Comparison of ENCODE assay signal across 20 mouse cellular contexts in the genomic region with DNA sequence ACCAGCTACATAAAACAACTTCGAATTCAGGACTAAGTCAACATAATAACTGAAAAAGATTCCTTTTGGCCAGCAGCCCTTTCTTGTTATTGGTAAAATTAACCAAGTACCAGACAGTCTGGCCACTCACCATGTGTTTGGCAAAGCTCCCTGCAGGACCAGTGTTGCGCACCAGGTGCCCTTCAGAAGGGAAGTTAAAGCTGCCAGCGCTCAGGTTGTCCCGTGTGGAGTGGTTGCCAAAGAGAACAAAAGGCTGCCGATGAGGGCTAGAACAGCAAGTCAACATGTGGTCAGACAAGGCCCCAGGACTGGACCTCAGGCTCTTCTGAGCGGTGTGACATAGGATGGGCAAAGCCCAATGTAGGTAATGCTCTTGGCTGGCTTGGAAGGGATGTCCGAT.
A peak's percentile ranks its signal among the peaks of the same experiment; 100 is the strongest.
DNase-seq lines count a peak whose midpoint lies in the region; ATAC-seq and TF ChIP-seq lines count a peak whose summit lies in the region.
"Had no signal": no experiment of that assay in that cellular context is flagged by ENCODE, and none has a peak within 500 bp of the region (broad histone marks: within the 10 kb centered on the region; RNA-seq: fewer than 3 reads in every experiment).

No protein-coding gene starts in this region.

- peaks cover 2% of the 10 kb centered on the region; the same call in 1 of the 2 replicates for H3K36me3 ChIP-seq in lung, postnatal 0 days (ENCODE audit: insufficient read depth, low read length)
- H3K36me3 ChIP-seq in forebrain, embryonic 16.5 days (ENCODE audit: control insufficient read depth, insufficient read depth), result peaks cover 9% of the 10 kb centered on the region
- no peaks in the 10 kb centered on the region for H3K36me3 ChIP-seq in hindbrain, embryonic 11.5 days (ENCODE audit: control insufficient read depth, insufficient read depth, low read length)

- 92% methylated on average over 7 of the region's 7 CpGs for WGBS in lung, postnatal 0 days
- WGBS in cerebellum, adult 2 months, result 13% methylated on average over 7 of the region's 7 CpGs
- WGBS in forebrain, embryonic 16.5 days, result 90% methylated on average over 7 of the region's 7 CpGs
- 94% methylated on average over 7 of the region's 7 CpGs for WGBS in hindbrain, embryonic 11.5 days

- no peak for TF ChIP-seq POLR2A in cerebellum, adult 2 months (IDR thresholded peaks at IDR 0.05; ENCODE audit: borderline replicate concordance, insufficient read depth, low read length)

- TF ChIP-seq CTCF in lung, postnatal 0 days (IDR thresholded peaks at IDR 0.05), result no peak
- no peak for TF ChIP-seq CTCF in cerebellum, adult 2 months (IDR thresholded peaks at IDR 0.05; ENCODE audit: borderline replicate concordance, insufficient read depth, low read depth, low read length)

- H3K4me1 ChIP-seq in lung, postnatal 0 days (ENCODE audit: insufficient read depth, low read depth, low read length), result no peaks in the 10 kb centered on the region
- 0 out of 2 replicates have a peak, but pooled peaks cover 3% of the 10 kb centered on the region for H3K4me1 ChIP-seq in cerebellum, adult 2 months (ENCODE audit: control insufficient read depth, insufficient read depth, low read length)
- H3K4me1 ChIP-seq in forebrain, embryonic 16.5 days (replicated peaks; ENCODE audit: control insufficient read depth, insufficient read depth, low read length), result no peaks in the 10 kb centered on the region
- H3K4me1 ChIP-seq in hindbrain, embryonic 11.5 days (replicated peaks; ENCODE audit: control insufficient read depth, insufficient read depth, low read length), result no peaks in the 10 kb centered on the region
- H3K4me1 ChIP-seq: embryonic facial prominence, embryonic 10.5 days; limb, embryonic 10.5 days; neural tube, embryonic 15.5 days had no signal

- no peaks in the 10 kb centered on the region for H3K9me3 ChIP-seq in lung, postnatal 0 days (ENCODE audit: low read length)
- H3K9me3 ChIP-seq in forebrain, embryonic 16.5 days (ENCODE audit: control insufficient read depth, low read length), result no peaks in the 10 kb centered on the region
- no peaks in the 10 kb centered on the region for H3K9me3 ChIP-seq in hindbrain, embryonic 11.5 days (ENCODE audit: control insufficient read depth, low read length)
- H3K9me3 ChIP-seq: embryonic facial prominence, embryonic 10.5 days; limb, embryonic 10.5 days; neural tube, embryonic 15.5 days had no signal

- TF ChIP-seq EP300 in lung, postnatal 0 days (IDR thresholded peaks at IDR 0.05), result no peak

- no peak overlapping the region for H3K4me3 ChIP-seq in lung, postnatal 0 days (ENCODE audit: low read depth, low read length)
- no peak overlapping the region for H3K4me3 ChIP-seq in cerebellum, adult 2 months (replicated peaks; ENCODE audit: insufficient read depth, low read depth, low read length)
- H3K4me3 ChIP-seq in forebrain, embryonic 16.5 days (replicated peaks; ENCODE audit: low read length), result no peak overlapping the region
- no peak overlapping the region for H3K4me3 ChIP-seq in hindbrain, embryonic 11.5 days (ENCODE audit: low read depth, low read length)
- H3K4me3 ChIP-seq: embryonic facial prominence, embryonic 10.5 days; limb, embryonic 10.5 days; neural tube, embryonic 15.5 days had no signal

- H3K4me2 ChIP-seq in lung, postnatal 0 days (replicated peaks; ENCODE audit: low read depth, low read length), result no peak overlapping the region
- H3K4me2 ChIP-seq in forebrain, embryonic 16.5 days (ENCODE audit: low read length), result no peak overlapping the region
- H3K4me2 ChIP-seq in hindbrain, embryonic 11.5 days (replicated peaks; ENCODE audit: low read depth, low read length), result no peak overlapping the region
- H3K4me2 ChIP-seq: neural tube, embryonic 15.5 days had no signal

- H3K27me3 ChIP-seq in lung, postnatal 0 days (replicated peaks; ENCODE audit: insufficient read depth, low read length), result no peaks in the 10 kb centered on the region
- H3K27me3 ChIP-seq in cerebellum, adult 2 months (ENCODE audit: control insufficient read depth, insufficient read depth, low read length), result no peaks in the 10 kb centered on the region
- no peaks in the 10 kb centered on the region for H3K27me3 ChIP-seq in forebrain, embryonic 16.5 days (replicated peaks; ENCODE audit: control insufficient read depth, insufficient read depth, low read length)
- H3K27me3 ChIP-seq in hindbrain, embryonic 11.5 days (ENCODE audit: control insufficient read depth, insufficient read depth, low read length), result no peaks in the 10 kb centered on the region
- H3K27me3 ChIP-seq: neural tube, embryonic 15.5 days had no signal

- no peak for ATAC-seq in lung, postnatal 0 days
- no peak for ATAC-seq in forebrain, embryonic 16.5 days
- ATAC-seq in hindbrain, embryonic 11.5 days (ENCODE audit: low FRiP score), result no peak
- ATAC-seq: hindbrain, embryonic 16.5 days; intestine, embryonic 16.5 days; midbrain, embryonic 16.5 days had no signal

- H3K27ac ChIP-seq in lung, postnatal 0 days (ENCODE audit: low read length), result no peak overlapping the region
- no peak overlapping the region for H3K27ac ChIP-seq in cerebellum, adult 2 months (ENCODE audit: insufficient read depth, low read length)
- H3K27ac ChIP-seq in forebrain, embryonic 16.5 days (ENCODE audit: low read length), result no peak overlapping the region
- no peak overlapping the region for H3K27ac ChIP-seq in hindbrain, embryonic 11.5 days (ENCODE audit: low read depth, low read length)
- H3K27ac ChIP-seq: embryonic facial prominence, embryonic 10.5 days; limb, embryonic 10.5 days; liver, embryonic 14.5 days; neural tube, embryonic 15.5 days had no signal

- H3K9ac ChIP-seq in lung, postnatal 0 days (replicated peaks; ENCODE audit: low read depth), result no peak overlapping the region
- no peak overlapping the region for H3K9ac ChIP-seq in forebrain, embryonic 16.5 days (replicated peaks; ENCODE audit: low read depth, low read length)
- H3K9ac ChIP-seq in hindbrain, embryonic 11.5 days (ENCODE audit: low read depth, low read length), result no peak overlapping the region
- H3K9ac ChIP-seq: liver, embryonic 14.5 days; neural tube, embryonic 15.5 days had no signal

- DNase-seq in kidney, adult 8-10 months, result peak; percentile 14 to 38
- DNase-seq in kidney, postnatal 4 days, result no peak
- DNase-seq in lung, adult 18-20 months, result peak; percentile 5 to 25
- no peak for DNase-seq in lung, postnatal 0 days (ENCODE audit: low spot score)
- peak; percentile 88 to 95 for DNase-seq in cerebellum, adult 2 months
- peak; percentile 85 to 91 for DNase-seq in cerebellum, postnatal 25 days
- DNase-seq in hindbrain, embryonic 11.5 days (ENCODE audit: low spot score), result no peak
- DNase-seq: adrenal gland, adult 2 months; heart, postnatal 36 days; right cerebral cortex, postnatal 14 days; spleen, adult 18-20 months; thymus, postnatal 4 days had no signal

Comparison
In these comparisons a context has a peak if more than half of its experiments do, and no peak if none do; other contexts are left out.
1. DNase-seq: peak in kidney, adult 8-10 months (2 of 2), lung, adult 18-20 months (2 of 2), cerebellum, adult 2 months (2 of 2) and cerebellum, postnatal 25 days (2 of 2); none in kidney, postnatal 4 days (0 of 2), lung, postnatal 0 days (single experiment) and hindbrain, embryonic 11.5 days (single experiment).